Mouse (Mus musculus): ENCODE results near the gene Cs. TPM values are rescaled to one million over a fixed set of nuclear protein-coding genes. Genes with fewer than 3 reads are reported as not detected.

Cs gene
- polyA plus RNA-seq, 1 experiment, result 58.8 TPM

GRCm38 (mm10) chr10:128302357-128302756 is 35.2 kb upstream of the Cs start:
- H3K4me3 ChIP-seq (ENCODE audit: control insufficient read depth, low read depth, low read length), result peak overlapping the region; percentile 96
- TF ChIP-seq CTCF (IDR thresholded peaks at IDR 0.05; ENCODE audit: control insufficient read depth, insufficient read depth, insufficient replicate concordance, low read depth, low read length) (no peak), POLR2A (IDR thresholded peaks at IDR 0.05; ENCODE audit: control insufficient read depth, low read depth, low read length) (no peak)
- no peaks in the 10 kb centered on the region for H3K36me3 ChIP-seq (ENCODE audit: control insufficient read depth, insufficient read depth, low read length)
- H3K27ac ChIP-seq (ENCODE audit: control insufficient read depth, insufficient read depth, low read depth, low read length), result peak overlapping the region; percentile 83
- peaks cover 14% of the 10 kb centered on the region for H3K4me1 ChIP-seq (ENCODE audit: control insufficient read depth, insufficient read depth, low read length)
- H3K27me3 ChIP-seq (ENCODE audit: control insufficient read depth, insufficient read depth, low read length), result no peaks in the 10 kb centered on the region

GRCm38 (mm10) chr10:128302785-128303125 is 34.8 kb upstream of the Cs start:
- peak overlapping the region; percentile 83 for H3K27ac ChIP-seq (ENCODE audit: control insufficient read depth, insufficient read depth, low read depth, low read length)
- peak overlapping the region; percentile 96 for H3K4me3 ChIP-seq (ENCODE audit: control insufficient read depth, low read depth, low read length)
- TF ChIP-seq POLR2A (IDR thresholded peaks at IDR 0.05; ENCODE audit: control insufficient read depth, low read depth, low read length), result no peak
- no peak for TF ChIP-seq CTCF (IDR thresholded peaks at IDR 0.05; ENCODE audit: control insufficient read depth, insufficient read depth, insufficient replicate concordance, low read depth, low read length)
- peaks cover 11% of the 10 kb centered on the region for H3K4me1 ChIP-seq (ENCODE audit: control insufficient read depth, insufficient read depth, low read length)
- no peaks in the 10 kb centered on the region for H3K36me3 ChIP-seq (ENCODE audit: control insufficient read depth, insufficient read depth, low read length)
- no peaks in the 10 kb centered on the region for H3K27me3 ChIP-seq (ENCODE audit: control insufficient read depth, insufficient read depth, low read length)

- no peaks in the 10 kb centered on the region; the same call in 1 of the 2 replicates for H3K36me3 ChIP-seq (ENCODE audit: control insufficient read depth, insufficient read depth, low read length)
- H3K4me3 ChIP-seq (ENCODE audit: control insufficient read depth, low read depth, low read length), result peak within 1 kb of the TSS; percentile 96
- H3K27ac ChIP-seq (ENCODE audit: control insufficient read depth, insufficient read depth, low read depth, low read length), result peak within 1 kb of the TSS; percentile 96
- H3K4me1 ChIP-seq (ENCODE audit: control insufficient read depth, insufficient read depth, low read length), result peaks cover 10% of the 10 kb centered on the region
- H3K27me3 ChIP-seq (ENCODE audit: control insufficient read depth, insufficient read depth, low read length), result no peaks in the 10 kb centered on the region
- no peak for TF ChIP-seq CTCF (IDR thresholded peaks at IDR 0.05; ENCODE audit: control insufficient read depth, insufficient read depth, insufficient replicate concordance, low read depth, low read length)
- peak; percentile 75 for TF ChIP-seq POLR2A (IDR thresholded peaks at IDR 0.05; ENCODE audit: control insufficient read depth, low read depth, low read length)
Measured at GRCm38 (mm10) chr10:128303126-128304021, 34.2 kb upstream of the Cs start, which contains the start of gene Pan2. Gene Pan2, plus strand, starts transcription at chr10:128303335.

GRCm38 (mm10) chr10:128309654-128310053 is 27.9 kb upstream of the Cs start:
- Histone ChIP-seq H3K36me3 (ENCODE audit: control insufficient read depth, insufficient read depth, low read length) (peaks cover 1% of the 10 kb centered on the region; the same call in 1 of the 2 replicates), H3K4me1 (ENCODE audit: control insufficient read depth, insufficient read depth, low read length) (no peaks in the 10 kb centered on the region), H3K4me3 (ENCODE audit: control insufficient read depth, low read depth, low read length) (no peak overlapping the region), H3K27me3 (ENCODE audit: control insufficient read depth, insufficient read depth, low read length) (no peaks in the 10 kb centered on the region), H3K27ac (ENCODE audit: control insufficient read depth, insufficient read depth, low read depth, low read length) (no peak overlapping the region)
- TF ChIP-seq POLR2A (IDR thresholded peaks at IDR 0.05; ENCODE audit: control insufficient read depth, low read depth, low read length) (no peak), CTCF (IDR thresholded peaks at IDR 0.05; ENCODE audit: control insufficient read depth, insufficient read depth, insufficient replicate concordance, low read depth, low read length) (no peak)

GRCm38 (mm10) chr10:128310177-128310576 is 27.4 kb upstream of the Cs start:
- Histone ChIP-seq H3K4me1 (ENCODE audit: control insufficient read depth, insufficient read depth, low read length) (no peaks in the 10 kb centered on the region), H3K36me3 (ENCODE audit: control insufficient read depth, insufficient read depth, low read length) (peaks cover 1% of the 10 kb centered on the region; the same call in 1 of the 2 replicates), H3K4me3 (ENCODE audit: control insufficient read depth, low read depth, low read length) (no peak overlapping the region), H3K27me3 (ENCODE audit: control insufficient read depth, insufficient read depth, low read length) (no peaks in the 10 kb centered on the region), H3K27ac (ENCODE audit: control insufficient read depth, insufficient read depth, low read depth, low read length) (no peak overlapping the region)
- TF ChIP-seq POLR2A (IDR thresholded peaks at IDR 0.05; ENCODE audit: control insufficient read depth, low read depth, low read length), result no peak
- TF ChIP-seq CTCF (IDR thresholded peaks at IDR 0.05; ENCODE audit: control insufficient read depth, insufficient read depth, insufficient replicate concordance, low read depth, low read length), result no peak

- H3K36me3 ChIP-seq (ENCODE audit: control insufficient read depth, insufficient read depth, low read length), result peaks cover 6% of the 10 kb centered on the region
- no peak for TF ChIP-seq POLR2A (IDR thresholded peaks at IDR 0.05; ENCODE audit: control insufficient read depth, low read depth, low read length)
- TF ChIP-seq CTCF (IDR thresholded peaks at IDR 0.05; ENCODE audit: control insufficient read depth, insufficient read depth, insufficient replicate concordance, low read depth, low read length), result no peak
- H3K4me3 ChIP-seq (ENCODE audit: control insufficient read depth, low read depth, low read length), result no peak overlapping the region
- no peaks in the 10 kb centered on the region for H3K27me3 ChIP-seq (ENCODE audit: control insufficient read depth, insufficient read depth, low read length)
- H3K27ac ChIP-seq (ENCODE audit: control insufficient read depth, insufficient read depth, low read depth, low read length), result no peak overlapping the region
- H3K4me1 ChIP-seq (ENCODE audit: control insufficient read depth, insufficient read depth, low read length), result no peaks in the 10 kb centered on the region
Measured at GRCm38 (mm10) chr10:128310902-128311301, 26.6 kb upstream of the Cs start.

- Histone ChIP-seq H3K27ac (ENCODE audit: control insufficient read depth, insufficient read depth, low read depth, low read length) (no peak overlapping the region), H3K4me3 (ENCODE audit: control insufficient read depth, low read depth, low read length) (no peak overlapping the region), H3K4me1 (ENCODE audit: control insufficient read depth, insufficient read depth, low read length) (no peaks in the 10 kb centered on the region), H3K36me3 (ENCODE audit: control insufficient read depth, insufficient read depth, low read length) (peaks cover 6% of the 10 kb centered on the region), H3K27me3 (ENCODE audit: control insufficient read depth, insufficient read depth, low read length) (no peaks in the 10 kb centered on the region)
- no peak for TF ChIP-seq CTCF (IDR thresholded peaks at IDR 0.05; ENCODE audit: control insufficient read depth, insufficient read depth, insufficient replicate concordance, low read depth, low read length)
- TF ChIP-seq POLR2A (IDR thresholded peaks at IDR 0.05; ENCODE audit: control insufficient read depth, low read depth, low read length), result no peak
Measured at GRCm38 (mm10) chr10:128315578-128315977, 22.0 kb upstream of the Cs start.

Measured in testis, adult 2 months (tissue).